Mouse (Mus musculus): ENCODE measurements at regions not wholly inside any gene's neighbourhood (a gene's known extent, or its start where the extent isn't known, plus 50 kb on each side); places are given as distances from the start of the nearest gene placed in this dataset.

GRCm38 (mm10) chr2:18445809-18446208 lies 53.2 kb upstream of the Dnajc1 start:
- DNase-seq, result no peak

All from lung, adult 18-20 months (tissue).